Mouse (Mus musculus): ENCODE measurements around the gene Mkrn3. TPM values are rescaled to one million over a fixed set of nuclear protein-coding genes. Genes with fewer than 3 reads are reported as not detected.

Gene Mkrn3
- 1.7 TPM for polyA plus RNA-seq (2014; fragmentation: Illumina TruSeq; extraction: RNeasy Lipid Tissue Mini Kit (QIAGEN cat#74804); ENCODE audit: low read depth, low replicate concordance)

GRCm38 (mm10) chr7:62419493-62420360, at the start of gene Mkrn3:
Gene Mkrn3 (minus strand): TSS chr7:62420139.

DNA sequence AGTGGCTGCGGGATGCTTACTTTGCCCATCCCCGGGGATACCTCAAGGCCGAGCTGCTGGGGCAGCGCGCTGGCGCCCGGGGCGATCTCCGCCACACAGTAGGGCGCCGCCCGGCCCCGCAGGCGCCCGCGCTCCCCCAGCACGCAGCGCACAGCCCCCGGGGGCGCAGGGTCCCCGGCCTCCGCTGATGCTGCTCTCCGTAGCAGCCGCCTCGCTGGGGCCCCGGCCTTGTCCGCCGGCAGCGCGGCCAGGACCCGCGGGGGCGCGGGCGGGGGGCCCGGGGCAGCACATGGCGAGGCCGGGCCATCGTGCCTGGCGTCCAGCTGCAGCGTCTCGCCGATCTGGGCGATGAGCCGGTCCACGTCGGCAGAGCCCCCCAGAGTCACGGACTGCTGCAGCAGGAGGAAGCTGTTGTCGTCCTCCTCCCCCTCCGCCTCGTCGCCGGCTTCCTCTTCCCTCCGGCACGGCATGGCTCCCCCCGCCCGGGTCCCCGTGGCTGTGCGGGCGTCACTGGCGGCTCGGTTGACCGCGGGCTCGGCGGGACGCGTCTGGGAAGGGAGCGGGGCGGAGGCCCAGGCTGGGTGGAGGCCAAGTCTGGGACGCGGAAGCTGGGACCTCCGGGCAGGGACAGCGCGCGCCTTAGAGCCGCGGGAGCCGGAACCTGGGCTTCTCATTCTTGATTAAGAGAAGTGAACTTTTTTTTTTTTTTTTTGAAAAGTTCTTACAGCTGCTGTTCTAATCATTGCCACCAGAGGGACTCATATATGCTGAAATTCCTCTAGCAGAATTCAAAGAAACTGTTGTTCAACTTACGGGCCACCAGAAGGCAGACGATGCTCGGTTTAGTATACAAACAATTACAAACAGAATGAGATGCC, 44.2 kb upstream of the Mkrn3 start, which contains the start of gene Peg12:
Gene Peg12, minus strand, starts transcription at position 633 of the 878 bp plus-strand sequence.

DNA sequence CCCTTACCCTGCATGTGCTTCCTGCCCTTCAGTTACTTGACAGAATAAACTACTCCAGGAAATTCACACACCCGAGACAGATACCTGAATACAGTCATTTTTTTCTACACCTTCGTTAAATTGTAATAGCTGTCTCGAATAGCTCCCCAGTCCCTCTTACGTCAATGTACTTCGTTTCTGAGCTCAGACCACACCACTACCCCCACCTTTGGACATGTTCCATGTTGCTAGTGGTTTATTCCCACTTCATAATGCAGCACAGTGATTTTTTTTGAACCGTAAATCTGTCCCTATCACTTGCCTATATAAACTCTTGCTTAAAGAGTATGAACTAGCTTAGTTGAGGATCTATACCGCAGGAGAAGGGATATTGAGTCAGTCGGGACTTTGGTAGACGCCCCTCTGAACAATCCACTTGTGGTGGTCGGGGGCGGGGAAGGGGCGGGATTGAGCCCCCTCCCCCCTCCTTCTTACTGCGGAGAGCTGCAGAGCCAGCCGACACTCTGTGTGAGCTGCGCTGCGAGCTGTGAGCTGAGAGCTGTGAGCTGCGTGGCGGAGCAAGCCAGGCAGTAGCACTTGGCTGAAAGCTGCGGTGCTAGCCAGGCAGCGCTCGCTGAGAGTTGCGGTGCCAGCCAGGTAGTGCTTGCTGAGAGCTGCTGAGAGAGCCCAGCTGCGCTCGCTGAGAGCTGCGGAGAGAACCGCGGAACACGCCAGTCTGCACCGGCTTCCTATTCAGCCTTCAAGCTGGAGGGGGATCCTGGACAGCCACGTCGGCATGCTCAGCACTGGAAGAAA, 43.2 kb downstream of the Mkrn3 start, which contains the start of gene Magel2:
Gene Magel2, plus strand, starts transcription at position 501 of the 795 bp plus-strand sequence.

Other genes starting within 250 kb of the Mkrn3 start
- 9.1 TPM for gene Ndn, start 73.6 kb downstream of the Mkrn3 start, polyA plus RNA-seq (2014; fragmentation: Illumina TruSeq; extraction: RNeasy Lipid Tissue Mini Kit (QIAGEN cat#74804); ENCODE audit: low read depth, low replicate concordance)
- not detected for gene Magel2, start 43.1 kb downstream of the Mkrn3 start, polyA plus RNA-seq (2014; fragmentation: Illumina TruSeq; extraction: RNeasy Lipid Tissue Mini Kit (QIAGEN cat#74804); ENCODE audit: low read depth, low replicate concordance)
- gene Peg12, start 44.4 kb upstream of the Mkrn3 start, polyA plus RNA-seq (2014; fragmentation: Illumina TruSeq; extraction: RNeasy Lipid Tissue Mini Kit (QIAGEN cat#74804); ENCODE audit: low read depth, low replicate concordance) = 0.47 TPM

Measured in adipose tissue, adult 10 weeks (tissue).